Mouse (Mus musculus) urinary bladder, postnatal 0 days (tissue): ENCODE results near the gene Adra1b. TPM values are rescaled to one million over a fixed set of nuclear protein-coding genes. Genes with fewer than 3 reads are reported as not detected.

Experiments used
- polyA plus RNA-seq: library from polyadenylated mRNA; unstranded; fragments of >200 nt; fragmentation: Nextera tagmentation; extraction: Ambion mirVana; gene quantifications from 2 replicates; pipeline ENCODE4 v1.2.1, GENCODE M21; 2015

The Adra1b gene
- polyA plus RNA-seq: 0.46 and 0.58 TPM in 2 replicates

DNA sequence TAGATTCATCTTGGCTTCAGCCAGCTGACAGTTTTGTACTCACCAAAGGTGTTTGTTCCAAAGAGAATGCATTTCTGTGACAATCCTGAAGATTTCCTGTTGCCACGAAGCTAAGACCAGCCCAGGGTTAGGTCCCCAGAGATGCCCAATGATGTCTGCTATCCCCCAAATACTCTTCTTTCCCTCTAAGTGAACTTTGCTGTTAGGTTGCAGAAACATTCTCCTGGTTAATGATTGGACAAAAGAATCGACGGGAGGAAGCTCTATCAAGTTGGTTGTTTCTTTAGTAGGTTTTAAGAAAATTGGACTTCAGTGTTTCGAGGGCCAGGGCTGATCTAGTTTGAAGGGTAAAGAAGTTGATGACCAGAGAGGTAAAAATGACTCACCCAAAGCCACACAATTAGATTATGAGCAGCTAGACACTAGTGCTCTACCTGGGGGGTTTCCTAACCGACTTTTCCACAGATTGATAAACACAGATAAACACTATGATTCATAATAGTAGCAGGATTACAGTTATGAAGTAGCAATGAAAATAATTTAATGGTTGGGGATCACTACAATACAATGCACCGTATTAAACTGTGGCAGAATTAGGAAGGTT, at the start of gene Adra1b:
Gene Adra1b, minus strand, starts transcription at position 160 of the 604 bp plus-strand sequence.

GRCm38 (mm10) chr11:43747233-43748226, 153.5 kb downstream of the Adra1b start, which contains the start of gene Ttc1:
Gene Ttc1 (minus strand): TSS chr11:43748008.

Other genes with a start within 250 kb of the Adra1b start
- 11.4 and 12.4 TPM in 2 replicates for gene Pwwp2a, start 219.2 kb downstream of the Adra1b start, polyA plus RNA-seq
- 52.9 and 54.9 TPM in 2 replicates for gene Ttc1, start 153.2 kb downstream of the Adra1b start, polyA plus RNA-seq